ENCODE assay signal across 17 mouse cellular contexts in genomic region chr5:104358592-104358991, GRCm38 (mm10). TPM values are rescaled to one million over a fixed set of nuclear protein-coding genes. Genes with fewer than 3 reads are reported as not detected.
DNase-seq lines count a peak whose midpoint lies in the region; TF ChIP-seq lines count a peak whose summit lies in the region.
"Had no signal": no experiment of that assay in that cellular context is flagged by ENCODE, and none has a peak within 500 bp of the region (broad histone marks: within the 10 kb centered on the region; RNA-seq: fewer than 3 reads in every experiment).

No protein-coding gene starts in this region.

- no peaks in the 10 kb centered on the region for H3K27me3 ChIP-seq in kidney, adult 2 months (replicated peaks; ENCODE audit: control insufficient read depth, insufficient read depth, low read length)
- no peaks in the 10 kb centered on the region for H3K27me3 ChIP-seq in CH12.LX (replicated peaks)
- H3K27me3 ChIP-seq: midbrain, embryonic 12.5 days; neural tube, embryonic 15.5 days had no signal

- TF ChIP-seq CTCF in kidney, adult 2 months (conservative IDR thresholded peaks at IDR 0.05; ENCODE audit: insufficient read depth, insufficient read length, low read depth, low read length): no peak
- TF ChIP-seq CTCF in CH12.LX (conservative IDR thresholded peaks at IDR 0.05 in 1 of 2, IDR thresholded peaks at IDR 0.05 in 1 of 2; ENCODE audit: low read depth in 2 of 2, low read length in 2 of 2): no peak

- dilution Hi-C loops in CH12.LX (cut with MboI; ENCODE audit: extremely low pct_ligation_motif_present, extremely low pct_unique_long_range_greater_than_20kb, low sequenced_read_pairs): no loop called here

- H3K4me3 ChIP-seq in kidney, adult 2 months (ENCODE audit: insufficient read depth, low read depth, low read length): no peak overlapping the region
- no peak overlapping the region for H3K4me3 ChIP-seq in CH12.LX (replicated peaks in 1 of 3; ENCODE audit: low read depth in 2 of 3, low read length in 2 of 3, poor library complexity in 1 of 3)
- H3K4me3 ChIP-seq: midbrain, embryonic 12.5 days; neural tube, embryonic 15.5 days had no signal

- H3K79me2 ChIP-seq in CH12.LX (replicated peaks; ENCODE audit: control insufficient read depth, extremely low read depth, insufficient read depth, poor library complexity, severe bottlenecking): no peaks in the 10 kb centered on the region

- H3K36me3 ChIP-seq in kidney, adult 2 months (ENCODE audit: control insufficient read depth, insufficient read depth, low read length): no peaks in the 10 kb centered on the region
- H3K36me3 ChIP-seq in CH12.LX (replicated peaks in 1 of 2; ENCODE audit: control insufficient read depth in 1 of 2, insufficient read depth in 1 of 2, low read length in 1 of 2): no peaks in the 10 kb centered on the region
- H3K36me3 ChIP-seq: midbrain, embryonic 12.5 days; neural tube, embryonic 15.5 days had no signal

- no peak for TF ChIP-seq EP300 in CH12.LX (IDR thresholded peaks at IDR 0.05; ENCODE audit: low read length)

- TF ChIP-seq POLR2A in kidney, adult 2 months (IDR thresholded peaks at IDR 0.05; ENCODE audit: low read depth, low read length): no peak
- TF ChIP-seq POLR2A in CH12.LX (IDR thresholded peaks at IDR 0.05; ENCODE audit: low read depth, low read length): no peak

- TF ChIP-seq RAD21 in CH12.LX (IDR thresholded peaks at IDR 0.05; ENCODE audit: low read depth, low read length): no peak

- intact Hi-C loops in left cerebral cortex, postnatal 36 days (cut with DNase I): no loop called here

- DNase-seq in kidney, adult 2 months: peak; percentile 13
- no peak for DNase-seq in kidney, adult 9 months
- DNase-seq in 416B (ENCODE audit: low read depth): peak; percentile 67
- peak; percentile 14 for DNase-seq in CH12.LX (ENCODE audit: extremely low read depth)
- peak; percentile 11 to 26 for DNase-seq in left cerebral cortex, postnatal 36 days (ENCODE audit: low spot score in 2 of 2)
- DNase-seq in thymus, postnatal 4 days: no peak
- no peak for DNase-seq in gastrocnemius, postnatal 10 days
- DNase-seq: cerebellum, adult 11 months; thymus, postnatal 14 days had no signal

- peaks cover 5% of the 10 kb centered on the region for H3K9me3 ChIP-seq in CH12.LX (replicated peaks; ENCODE audit: low read length)
- H3K9me3 ChIP-seq: midbrain, embryonic 12.5 days; neural tube, embryonic 15.5 days had no signal

- 19% methylated on average over 7 of the region's 7 CpGs for WGBS in kidney, adult 2 months

- H3K4me2 ChIP-seq in CH12.LX (ENCODE audit: insufficient read depth, low read depth, poor library complexity, severe bottlenecking): no peak overlapping the region
- H3K4me2 ChIP-seq: midbrain, embryonic 12.5 days; neural tube, embryonic 15.5 days had no signal

- no peak overlapping the region for H3K9ac ChIP-seq in CH12.LX (ENCODE audit: insufficient read depth, low read depth)
- H3K9ac ChIP-seq: midbrain, embryonic 12.5 days; neural tube, embryonic 15.5 days had no signal

- peaks cover 5% of the 10 kb centered on the region; the same call in 1 of the 2 replicates for H3K4me1 ChIP-seq in kidney, adult 2 months (ENCODE audit: control insufficient read depth, insufficient read depth, low read length)
- peaks cover 0 to 10% of the 10 kb centered on the region in 2 experiments; a peak in 1 of 4 replicates for H3K4me1 ChIP-seq in CH12.LX (ENCODE audit: control insufficient read depth in 1 of 2, insufficient read depth in 2 of 2)
- H3K4me1 ChIP-seq: midbrain, embryonic 12.5 days; neural tube, embryonic 15.5 days had no signal

- in situ Hi-C loops in CH12.LX (cut with MboI; ENCODE audit: low pct_ligation_motif_present, low pct_unique_long_range_greater_than_20kb, low sequenced_read_pairs): no loop called here

- no peak overlapping the region for H3K27ac ChIP-seq in kidney, adult 2 months (ENCODE audit: insufficient read depth, low read depth, low read length)
- no peak overlapping the region for H3K27ac ChIP-seq in CH12.LX (ENCODE audit: insufficient read depth, low read depth)
- H3K27ac ChIP-seq: midbrain, embryonic 12.5 days; neural tube, embryonic 15.5 days had no signal

TF ChIP-seq in CH12.LX, 34 proteins besides CTCF, POLR2A, EP300 and RAD21:
- TF ChIP-seq USF2 (conservative IDR thresholded peaks at IDR 0.05; ENCODE audit: low read depth, low read length): no peak
- TF ChIP-seq E2F4 (IDR thresholded peaks at IDR 0.05; ENCODE audit: insufficient replicate concordance, low read depth, low read length): no peak
- peak; percentile 55 for TF ChIP-seq ETS1 (conservative IDR thresholded peaks at IDR 0.05; ENCODE audit: low read depth, low read length)

RNA-seq across cellular contexts. Expression of gene Mepe, which starts 33.5 kb away (rescaled TPM):
- not detected in 2 replicates for polyA plus RNA-seq in kidney, adult 2 months (2012; rRNA removed)
- total RNA-seq in CH12.LX (2012; rRNA removed): not detected in 2 replicates
- total RNA-seq in CH12.LX (2014; rRNA removed): not detected in 2 replicates
- polyA plus RNA-seq in CH12.LX (2012; ENCODE audit: insufficient read length, low read depth): not detected in 2 replicates
- not detected for total RNA-seq in left cerebral cortex, postnatal 36 days (2021)
- under 1 TPM in 1 of 2 experiments, not detected in 1; 0.45 TPM for total RNA-seq in gastrocnemius, postnatal 10 days (2021)
- total RNA-seq: ES-E14; layer of hippocampus, postnatal 10 days had no signal
- polyA plus RNA-seq: embryonic facial prominence, embryonic 11.5 days; hindbrain, embryonic 16.5 days; liver, embryonic 16.5 days; midbrain, embryonic 12.5 days; neural tube, embryonic 15.5 days; spleen, adult 2 months had no signal

RNA-seq across cellular contexts. Expression of gene Ibsp, which starts 59.6 kb away (rescaled TPM):
- not detected in 2 replicates for polyA plus RNA-seq in kidney, adult 2 months (2012; rRNA removed)
- total RNA-seq in CH12.LX (2012; rRNA removed) (not detected in 2 replicates), CH12.LX (2014; rRNA removed) (not detected in 2 replicates)
- not detected in 2 replicates for polyA plus RNA-seq in CH12.LX (2012; ENCODE audit: insufficient read length, low read depth)
- under 1 TPM in 1 of 2 experiments, not detected in 1; 0.39 TPM for total RNA-seq in left cerebral cortex, postnatal 36 days (2021)
- total RNA-seq in gastrocnemius, postnatal 10 days (2021): 10 to 100 TPM in 1 of 2 experiments, not detected in 1; 77.3 TPM
- total RNA-seq: ES-E14 had no signal
- polyA plus RNA-seq: liver, embryonic 16.5 days; midbrain, embryonic 12.5 days; spleen, adult 2 months had no signal

Comparison
In these comparisons a context has a peak if more than half of its experiments do, and no peak if none do; other contexts are left out.
1. DNase-seq: peak in kidney, adult 2 months (single experiment), 416B (single experiment), CH12.LX (single experiment) and left cerebral cortex, postnatal 36 days (2 of 2); none in kidney, adult 9 months (single experiment), thymus, postnatal 4 days (single experiment) and gastrocnemius, postnatal 10 days (single experiment).